Mouse (Mus musculus) heart, embryonic 10.5 days (tissue): ENCODE data around the gene Nat8f6. TPM values are rescaled to one million over a fixed set of nuclear protein-coding genes. Genes with fewer than 3 reads are reported as not detected.
"Not testable (repeated sequence)": the region's sequence is repeated elsewhere in the genome, so short reads cannot be mapped to it uniquely, and the experiment has no call there.

Experiments
- DNase-seq: peaks from one replicate; pipeline ENCODE4 v3.0.0-alpha.2; 2017; ENCODE audit warnings: low spot score
- H3K27ac ChIP-seq: fragments of 300-500 bp; sonication (generic); 2 replicates; pipeline ENCODE4 v1.5.1; 2016; ENCODE audit warnings: mild to moderate bottlenecking
- H3K27me3 ChIP-seq: fragments of 300-500 bp; sonication (generic); 2 replicates; pipeline ENCODE4 v1.6.1; 2016; ENCODE audit warnings: mild to moderate bottlenecking; ENCODE audit not compliant: poor library complexity, insufficient read depth, severe bottlenecking
- H3K36me3 ChIP-seq: fragments of 300-500 bp; sonication (generic); 2 replicates; pipeline ENCODE4 v1.6.1; 2016; ENCODE audit warnings: mild to moderate bottlenecking, moderate library complexity
- H3K4me1 ChIP-seq: fragments of 300-500 bp; sonication (generic); 2 replicates; pipeline ENCODE4 v1.6.1; 2016; ENCODE audit warnings: mild to moderate bottlenecking
- H3K4me3 ChIP-seq: fragments of 300-500 bp; sonication (generic); 2 replicates; pipeline ENCODE4 v1.5.1; 2016; ENCODE audit warnings: mild to moderate bottlenecking, moderate library complexity
- H3K9me3 ChIP-seq: fragments of 300-500 bp; sonication (generic); 2 replicates; pipeline ENCODE4 v1.6.1; 2016; ENCODE audit warnings: mild to moderate bottlenecking, moderate library complexity
- WGBS: fragments of 180-500 bp; shearing (Covaris S2); methylation state at CpG from one replicate; pipeline ENCODE4 v1.1.7; 2016; 5-methylcytosine and 5-hydroxymethylcytosine counted together
- polyA plus RNA-seq: library from polyadenylated mRNA; unstranded; fragments of >200 nt; fragmentation: Nextera tagmentation; extraction: Ambion mirVana; gene quantifications from 2 replicates; pipeline ENCODE4 v1.2.1, GENCODE M21; 2016

Gene Nat8f6
- not detected in 2 replicates for polyA plus RNA-seq

GRCm38 (mm10) chr6:85820837-85821236, at the start of gene Nat8f6, which contains the start of gene Nat8f5:
TSS of gene Nat8f6 (minus strand) at chr6:85820954.
TSS of gene Nat8f5 (minus strand) at chr6:85820972.
- no peaks in the 10 kb centered on the region for H3K4me1 ChIP-seq
- no peaks in the 10 kb centered on the region for H3K9me3 ChIP-seq
- 80% methylated on average over 5 of the region's 5 CpGs for WGBS
- H3K4me3 ChIP-seq, result no peak within 1 kb of the TSS
- no peaks in the 10 kb centered on the region for H3K27me3 ChIP-seq
- DNase-seq, result no peak
- H3K36me3 ChIP-seq, result no peaks in the 10 kb centered on the region
- H3K27ac ChIP-seq, result no peak within 1 kb of the TSS

GRCm38 (mm10) chr6:85869006-85869405, 48.3 kb upstream of the Nat8f6 start, which contains the start of gene Nat8f2:
TSS of gene Nat8f2 (minus strand) at chr6:85869158.
- H3K9me3 ChIP-seq, H3K27me3 ChIP-seq, H3K4me3 ChIP-seq, H3K27ac ChIP-seq, H3K4me1 ChIP-seq, DNase-seq, H3K36me3 ChIP-seq: not testable (repeated sequence)
- 88% methylated on average over 5 of the region's 5 CpGs for WGBS

- WGBS, result 77% methylated on average over 8 of the region's 8 CpGs
- Histone ChIP-seq H3K27ac (no peak overlapping the region), H3K4me3 (no peak overlapping the region), H3K4me1 (no peaks in the 10 kb centered on the region), H3K9me3 (no peaks in the 10 kb centered on the region), H3K27me3 (no peaks in the 10 kb centered on the region), H3K36me3 (no peaks in the 10 kb centered on the region)
- no peak for DNase-seq
Measured at GRCm38 (mm10) chr6:85867726-85868690, 47.3 kb upstream of the Nat8f6 start.

- DNase-seq, H3K27ac ChIP-seq, H3K36me3 ChIP-seq, H3K4me3 ChIP-seq, H3K9me3 ChIP-seq, H3K27me3 ChIP-seq, H3K4me1 ChIP-seq: not testable (repeated sequence)
- WGBS, result 42% methylated on average over 1 of the region's 1 CpGs
Measured at GRCm38 (mm10) chr6:85866995-85867394, 46.2 kb upstream of the Nat8f6 start.

- H3K27ac ChIP-seq, H3K4me3 ChIP-seq, H3K9me3 ChIP-seq, H3K36me3 ChIP-seq, H3K27me3 ChIP-seq, H3K4me1 ChIP-seq, DNase-seq: not testable (repeated sequence)
- 77% methylated on average over 3 of the region's 3 CpGs for WGBS
Measured at GRCm38 (mm10) chr6:85866166-85866565, 45.4 kb upstream of the Nat8f6 start.

- not testable (repeated sequence) for H3K27ac ChIP-seq, DNase-seq, H3K27me3 ChIP-seq, H3K4me3 ChIP-seq, H3K9me3 ChIP-seq, H3K36me3 ChIP-seq, H3K4me1 ChIP-seq
- WGBS, result 65% methylated on average over 6 of the region's 7 CpGs
Measured at GRCm38 (mm10) chr6:85864900-85865639, 44.3 kb upstream of the Nat8f6 start.

GRCm38 (mm10) chr6:85863840-85864239, 43.1 kb upstream of the Nat8f6 start:
- no peaks in the 10 kb centered on the region for H3K36me3 ChIP-seq
- 82% methylated on average over 2 of the region's 2 CpGs for WGBS
- no peak overlapping the region for H3K4me3 ChIP-seq
- no peak overlapping the region for H3K27ac ChIP-seq
- no peaks in the 10 kb centered on the region for H3K27me3 ChIP-seq
- no peaks in the 10 kb centered on the region for H3K9me3 ChIP-seq
- no peak for DNase-seq
- no peaks in the 10 kb centered on the region for H3K4me1 ChIP-seq

- no peaks in the 10 kb centered on the region for H3K4me1 ChIP-seq
- no peak for DNase-seq
- no peak overlapping the region for H3K27ac ChIP-seq
- H3K9me3 ChIP-seq, result no peaks in the 10 kb centered on the region
- 89% methylated on average over 2 of the region's 2 CpGs for WGBS
- no peak overlapping the region for H3K4me3 ChIP-seq
- H3K27me3 ChIP-seq, result no peaks in the 10 kb centered on the region
- no peaks in the 10 kb centered on the region for H3K36me3 ChIP-seq
Measured at GRCm38 (mm10) chr6:85863136-85863535, 42.4 kb upstream of the Nat8f6 start.

- Histone ChIP-seq H3K27ac (no peak overlapping the region), H3K27me3 (no peaks in the 10 kb centered on the region), H3K4me1 (no peaks in the 10 kb centered on the region), H3K4me3 (no peak overlapping the region), H3K36me3 (no peaks in the 10 kb centered on the region), H3K9me3 (no peaks in the 10 kb centered on the region)
- DNase-seq, result no peak
- WGBS, result 83% methylated on average over 3 of the region's 3 CpGs
Measured at GRCm38 (mm10) chr6:85862565-85862964, 41.8 kb upstream of the Nat8f6 start.

GRCm38 (mm10) chr6:85861247-85861646, 40.5 kb upstream of the Nat8f6 start:
- Histone ChIP-seq H3K36me3 (no peaks in the 10 kb centered on the region), H3K27me3 (no peaks in the 10 kb centered on the region), H3K9me3 (no peaks in the 10 kb centered on the region), H3K27ac (no peak overlapping the region), H3K4me3 (no peak overlapping the region), H3K4me1 (no peaks in the 10 kb centered on the region)
- WGBS, result 89% methylated on average over 3 of the region's 3 CpGs
- no peak for DNase-seq

GRCm38 (mm10) chr6:85856194-85856678, 35.5 kb upstream of the Nat8f6 start:
- WGBS, result 68% methylated on average over 1 of the region's 1 CpGs
- H3K4me1 ChIP-seq, result no peaks in the 10 kb centered on the region
- no peaks in the 10 kb centered on the region for H3K9me3 ChIP-seq

GRCm38 (mm10) chr6:85853481-85853880, 32.7 kb upstream of the Nat8f6 start:
- Histone ChIP-seq H3K36me3 (no peaks in the 10 kb centered on the region), H3K27me3 (no peaks in the 10 kb centered on the region), H3K9me3 (no peaks in the 10 kb centered on the region), H3K4me3 (no peak overlapping the region), H3K4me1 (no peaks in the 10 kb centered on the region), H3K27ac (no peak overlapping the region)
- WGBS, result 72% methylated on average over 3 of the region's 3 CpGs
- DNase-seq, result no peak

More at GRCm38 (mm10) chr6:85856194-85856678, 35.5 kb upstream of the Nat8f6 start:
- Histone ChIP-seq H3K36me3 (no peaks in the 10 kb centered on the region), H3K27ac (no peak overlapping the region), H3K4me3 (no peak overlapping the region), H3K27me3 (no peaks in the 10 kb centered on the region)
- no peak for DNase-seq
